Mouse (Mus musculus) adrenal gland, postnatal 4 days (tissue): ENCODE results near the gene Ttc33. TPM values are rescaled to one million over a fixed set of nuclear protein-coding genes. Genes with fewer than 3 reads are reported as not detected.
"Not testable (repeated sequence)": the region's sequence is repeated elsewhere in the genome, so short reads cannot be mapped to it uniquely, and the experiment has no call there.

ENCODE experiments used
- DNase-seq, 2 experiments: peaks; one replicate each; pipeline ENCODE4 v3.0.0; 2021 to 2022; ENCODE audit warnings: low spot score in 2 of 2, mixed read lengths in 2 of 2
- total RNA-seq, 2 experiments: library from RNA; stranded (reverse); gene quantifications; 2 replicates each; pipeline ENCODE4 v1.2.3; 2021

The Ttc33 gene
- total RNA-seq, 2 experiments from 2014 or later: 47.3 to 55.2 TPM

DNA sequence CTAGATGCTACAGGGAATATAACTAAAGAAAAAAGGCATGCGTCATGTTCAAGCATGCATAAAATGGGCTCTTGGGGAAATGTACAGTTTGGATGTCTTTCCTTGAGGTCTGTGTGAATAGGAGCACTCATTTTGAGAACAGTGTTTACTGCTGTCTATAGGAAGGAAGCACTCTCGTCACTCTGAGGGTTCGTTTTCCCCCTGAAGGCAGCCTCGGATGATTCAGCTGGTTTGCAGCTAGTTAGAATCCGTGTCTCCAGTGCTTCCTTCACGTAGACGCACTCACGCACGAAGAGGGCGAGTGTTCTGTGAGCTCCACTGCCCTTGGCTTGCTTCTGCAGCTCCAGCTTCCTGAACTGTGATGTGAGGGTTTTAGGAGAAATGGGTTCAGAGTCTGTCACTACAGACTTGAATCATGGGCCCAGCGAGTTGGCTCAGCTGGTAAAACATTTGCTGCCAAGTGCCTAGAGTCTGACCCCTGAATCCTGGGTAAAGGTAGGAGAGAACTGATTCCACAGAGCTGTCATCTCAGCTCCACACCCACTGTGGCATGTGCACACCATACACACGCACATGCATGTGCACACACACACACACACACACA lies 12.0 kb upstream of the Ttc33 start:
- no peak for DNase-seq

DNA sequence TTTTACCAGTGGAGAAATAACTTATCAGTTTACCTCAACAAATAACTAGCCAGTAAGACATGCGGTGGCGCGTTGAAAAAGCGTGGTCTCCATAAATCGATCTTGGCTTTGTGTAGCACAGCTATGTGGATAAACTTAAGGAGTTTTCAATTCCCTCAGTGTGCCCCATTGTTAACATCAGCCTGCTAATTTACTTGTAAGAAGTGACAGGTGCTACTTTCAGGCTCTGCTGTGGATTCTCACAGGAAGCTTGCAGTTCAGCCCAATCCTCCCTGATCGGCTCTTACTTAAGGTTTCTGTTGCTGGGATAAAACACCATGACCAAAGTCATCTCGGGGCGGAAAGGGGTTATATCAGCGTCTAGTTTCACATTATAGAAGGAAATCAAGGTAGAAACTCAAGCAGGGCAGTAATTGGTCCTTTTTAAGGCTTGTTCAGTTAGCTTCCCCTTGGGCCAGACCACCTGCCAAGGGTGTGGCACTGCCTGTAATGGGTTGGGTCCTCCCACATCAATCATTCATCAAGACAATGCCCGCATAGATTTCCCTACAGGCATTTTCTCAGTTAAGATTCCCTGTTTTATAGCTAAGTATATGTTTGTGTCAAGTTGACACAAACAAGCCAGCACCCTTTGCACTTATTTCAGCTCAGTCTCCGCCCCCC lies 526 bp upstream of the Ttc33 start:
- no peak for DNase-seq

DNA sequence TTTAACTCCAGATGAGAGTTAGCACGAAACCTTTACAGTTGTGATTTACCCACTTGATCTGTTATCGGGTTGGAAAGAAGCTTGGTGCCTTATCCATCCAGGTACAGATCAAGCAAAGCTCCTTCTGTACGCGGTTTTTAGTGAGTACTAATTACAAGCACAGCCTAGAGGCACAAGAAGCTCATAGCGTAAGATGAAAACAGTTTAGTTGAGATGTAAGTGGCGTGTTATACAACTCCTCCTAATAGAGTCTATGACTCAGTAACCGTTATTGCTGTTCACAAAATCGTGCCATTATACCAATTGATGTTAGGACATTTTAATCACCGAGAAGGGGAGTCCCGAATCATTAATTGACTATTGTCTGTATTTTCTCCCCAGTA lies 959 bp downstream of the Ttc33 start:
- no peak for DNase-seq

DNA sequence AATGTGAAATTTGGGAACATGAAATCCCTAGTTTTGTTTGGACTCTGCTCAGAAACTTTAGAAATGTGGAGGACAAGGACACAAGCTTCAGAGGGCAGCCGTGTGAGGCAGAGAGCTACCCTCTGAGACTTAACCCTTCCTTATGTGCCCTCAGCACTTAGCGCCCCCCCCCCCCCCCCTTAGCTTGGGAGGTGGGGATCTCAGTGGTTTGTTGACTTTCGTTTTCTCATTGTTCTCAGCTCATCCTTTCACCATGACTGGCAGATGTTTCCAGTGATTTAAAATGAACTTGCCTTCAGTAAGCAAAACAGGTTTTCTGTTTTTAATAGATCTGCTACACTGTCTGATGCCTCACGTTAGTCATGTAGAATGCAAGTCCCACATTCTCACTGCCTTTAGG lies 1.8 kb downstream of the Ttc33 start:
- no peak for DNase-seq

DNA sequence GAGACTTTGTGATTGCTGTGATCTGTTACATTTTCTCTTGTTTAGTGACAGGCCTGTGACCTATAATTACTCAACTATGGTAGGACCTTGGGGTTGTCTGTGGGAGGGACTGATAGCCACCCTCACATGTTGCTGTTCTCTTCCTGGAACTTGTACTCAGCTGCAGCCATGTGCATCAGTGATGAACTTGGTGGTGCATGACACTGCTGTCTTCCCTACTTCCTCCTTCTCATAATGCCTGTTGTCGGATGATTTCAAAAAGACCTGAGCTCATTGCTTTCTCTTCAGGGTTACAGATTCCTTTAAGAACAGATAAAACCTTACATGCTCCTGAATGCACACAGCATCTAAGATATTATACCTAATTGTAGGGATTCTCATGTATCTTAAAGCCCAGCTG lies 2.7 kb downstream of the Ttc33 start:
- no peak for DNase-seq

DNA sequence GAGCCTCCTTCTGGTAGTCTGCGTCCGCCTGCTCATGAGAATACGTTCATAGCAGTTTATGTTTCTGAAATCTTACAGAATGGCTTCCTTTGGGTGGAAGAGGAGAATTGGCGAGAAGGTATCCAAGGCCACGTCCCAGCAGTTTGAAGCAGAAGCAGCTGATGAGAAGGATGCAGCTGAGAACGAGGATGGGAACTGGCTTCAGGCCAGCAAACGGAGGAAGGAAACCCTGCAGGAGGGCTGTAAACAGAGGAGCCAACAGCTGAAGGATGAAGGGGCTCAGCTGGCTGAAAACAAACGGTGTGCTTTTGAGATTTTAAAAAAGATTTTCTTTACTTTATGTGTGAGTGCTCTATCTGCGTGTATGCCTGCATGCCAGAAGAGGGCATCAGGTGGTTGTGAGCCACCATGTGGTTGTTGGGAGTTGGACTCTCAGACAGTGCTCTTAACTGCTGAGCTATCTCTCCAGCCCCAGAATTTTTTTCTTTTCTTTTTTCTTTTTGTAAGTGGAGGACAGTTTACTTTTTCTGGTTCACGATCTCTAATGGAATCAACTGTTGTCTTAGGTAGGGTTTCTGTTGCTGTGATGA lies 4.3 kb downstream of the Ttc33 start:
- DNase-seq: no peak

DNA sequence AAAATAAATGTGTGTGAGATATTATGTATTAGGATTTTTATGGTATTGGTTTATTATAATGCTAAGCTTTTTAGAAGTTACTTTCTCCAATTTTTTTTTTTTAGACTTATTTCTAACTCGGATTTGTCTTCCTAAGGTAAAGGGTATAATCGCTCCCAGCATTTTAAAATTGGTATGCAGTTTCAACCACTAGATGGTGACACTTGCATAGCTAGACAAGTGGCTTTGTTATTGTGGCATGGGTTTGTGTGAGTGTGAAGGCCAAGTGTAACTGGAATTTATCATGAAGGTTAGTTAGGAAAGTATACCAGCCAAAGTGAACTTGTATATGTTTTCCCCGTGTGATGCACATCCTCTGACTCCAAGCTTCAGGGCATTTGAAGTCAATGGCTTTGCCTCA lies 8.5 kb downstream of the Ttc33 start:
- no peak for DNase-seq

DNA sequence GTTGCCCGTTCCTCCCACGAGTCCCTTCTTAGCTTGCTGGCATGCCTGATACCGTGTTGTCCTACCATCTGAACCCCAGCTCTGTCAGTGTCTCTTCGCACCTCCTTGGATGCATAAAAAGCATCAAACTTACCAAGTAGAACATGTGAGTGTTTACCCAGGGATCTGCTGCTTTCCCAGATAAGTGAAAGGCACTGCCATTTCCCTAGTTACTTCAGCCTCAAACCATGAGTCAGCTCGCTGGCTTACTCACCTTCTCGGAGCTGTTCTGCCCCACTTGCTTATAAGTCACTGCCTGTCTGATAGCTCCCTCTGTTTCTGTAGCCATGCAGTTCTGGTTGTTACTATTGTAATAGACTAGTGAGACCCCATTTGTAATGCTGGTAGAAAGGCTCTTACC lies 9.1 kb downstream of the Ttc33 start:
- no peak for DNase-seq

DNA sequence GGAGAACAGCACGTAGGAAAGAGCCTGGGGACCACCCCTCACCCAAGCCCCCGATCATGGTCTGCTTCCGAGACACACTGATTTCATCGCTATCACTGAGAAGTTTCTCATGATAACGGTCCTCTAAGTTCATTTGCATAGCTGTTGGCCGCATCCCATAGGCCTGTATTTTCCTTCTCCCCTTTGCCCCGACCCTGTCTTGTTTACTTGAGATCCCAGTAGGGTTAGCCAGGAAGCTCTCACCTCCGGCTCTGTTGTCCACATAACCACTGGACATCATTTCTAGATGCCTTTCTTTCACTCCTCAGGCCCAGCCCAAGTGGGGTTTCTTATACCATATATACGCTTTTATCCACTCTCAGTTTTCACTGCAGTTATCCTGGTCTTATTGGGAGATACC lies 9.6 kb downstream of the Ttc33 start:
- DNase-seq: no peak

DNA sequence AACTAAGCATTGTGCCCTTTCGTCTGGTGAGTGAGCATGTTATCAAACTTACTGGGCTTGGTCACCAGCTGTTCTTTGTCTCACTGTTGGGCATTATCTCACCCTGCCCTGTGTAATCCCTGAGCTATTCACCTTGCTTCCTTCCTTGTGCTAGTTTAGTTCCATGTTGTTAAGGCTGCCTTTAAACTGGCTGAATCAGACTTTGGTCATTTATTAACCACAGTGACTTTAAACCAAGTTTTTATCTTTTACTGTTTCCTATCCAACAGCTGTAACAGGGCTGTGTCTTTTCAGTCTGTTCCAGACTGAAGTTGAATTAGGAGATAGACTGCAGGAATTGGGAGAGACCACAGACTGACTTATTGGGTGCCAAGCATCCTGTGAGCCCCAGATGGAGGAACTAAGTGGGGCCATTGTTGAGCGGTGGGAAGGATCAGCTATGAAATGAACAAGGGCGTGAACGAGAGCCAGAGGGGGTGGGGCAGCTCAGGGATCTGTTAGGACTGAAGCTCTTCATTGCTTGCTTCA lies 10.7 kb downstream of the Ttc33 start:
- DNase-seq: no peak

DNA sequence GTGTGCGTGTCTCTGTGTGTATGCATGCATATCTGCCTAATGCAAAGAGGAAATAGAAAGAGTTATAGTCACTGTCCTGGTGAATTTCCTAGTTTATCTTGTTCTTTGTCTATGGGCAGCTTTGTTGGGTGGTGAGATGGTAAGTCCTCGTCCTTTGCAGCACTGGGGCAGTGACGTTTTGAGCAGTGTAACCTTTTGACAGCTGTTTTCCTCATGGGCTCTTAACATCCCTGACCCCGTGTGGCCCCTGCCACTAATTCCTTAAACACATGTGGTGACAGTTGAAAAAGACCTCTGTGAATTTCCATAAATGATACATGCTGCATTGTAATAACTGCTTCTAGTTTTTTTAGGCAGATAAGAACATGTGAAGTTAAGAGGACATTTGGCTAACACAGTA lies 11.4 kb downstream of the Ttc33 start:
- DNase-seq: no peak

DNA sequence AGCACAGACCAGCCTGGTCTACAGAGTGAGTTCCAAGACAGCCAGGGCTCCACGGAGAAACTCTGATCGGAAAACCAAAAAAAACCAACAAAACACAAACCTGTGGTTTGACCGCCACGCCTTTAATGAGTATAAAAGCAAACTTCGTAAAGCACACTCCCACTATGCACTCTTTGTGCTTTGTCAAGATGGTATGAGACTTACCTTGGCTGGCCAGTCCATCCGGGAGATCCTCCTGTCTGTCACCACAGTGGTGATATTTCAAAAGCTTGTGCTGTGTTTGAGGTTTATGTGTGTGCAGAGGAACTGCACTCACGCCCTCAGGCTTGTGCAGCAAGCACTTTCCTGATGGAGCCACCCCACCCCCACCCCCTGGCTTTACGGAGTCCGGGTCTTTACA lies 19.9 kb downstream of the Ttc33 start:
- DNase-seq: no peak

DNA sequence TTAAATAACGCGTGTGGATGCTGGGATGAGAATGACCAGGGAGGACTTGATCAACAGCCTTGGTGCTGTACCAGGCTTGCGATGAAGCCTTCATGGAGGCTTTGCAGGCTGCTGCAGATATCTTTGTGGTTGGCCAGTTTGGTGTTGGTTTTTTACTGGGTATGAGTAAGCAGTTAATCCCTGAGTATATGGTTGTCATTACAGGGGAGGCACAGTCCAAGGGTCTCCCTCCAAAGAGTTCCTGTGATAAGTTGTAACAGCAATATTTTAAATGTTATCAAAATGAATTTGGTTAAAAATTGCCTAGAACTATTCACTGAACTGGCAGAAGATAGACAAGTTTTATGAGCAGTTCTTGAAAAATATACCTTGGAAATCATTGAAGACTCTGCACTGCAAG lies 23.8 kb downstream of the Ttc33 start:
- DNase-seq: no peak

DNA sequence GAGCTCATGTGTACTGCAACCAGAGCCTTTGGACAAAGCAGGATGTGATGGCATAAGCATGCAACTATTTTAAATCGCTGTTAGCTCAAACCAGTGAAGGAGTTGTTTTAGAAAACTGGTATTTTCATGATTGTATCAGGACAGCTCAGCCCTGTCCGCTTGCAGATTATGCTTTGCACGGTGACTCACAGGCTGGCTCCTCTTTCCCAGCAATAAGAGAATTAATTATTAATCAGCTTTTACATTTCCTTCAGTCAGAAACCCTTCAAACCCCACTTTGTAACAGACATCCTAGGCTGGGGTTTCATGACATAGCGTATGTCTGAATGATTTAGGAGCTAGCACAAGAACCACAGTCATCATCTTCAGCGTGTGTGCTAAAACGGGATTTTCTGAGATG lies 35.2 kb downstream of the Ttc33 start:
- no peak for DNase-seq

DNA sequence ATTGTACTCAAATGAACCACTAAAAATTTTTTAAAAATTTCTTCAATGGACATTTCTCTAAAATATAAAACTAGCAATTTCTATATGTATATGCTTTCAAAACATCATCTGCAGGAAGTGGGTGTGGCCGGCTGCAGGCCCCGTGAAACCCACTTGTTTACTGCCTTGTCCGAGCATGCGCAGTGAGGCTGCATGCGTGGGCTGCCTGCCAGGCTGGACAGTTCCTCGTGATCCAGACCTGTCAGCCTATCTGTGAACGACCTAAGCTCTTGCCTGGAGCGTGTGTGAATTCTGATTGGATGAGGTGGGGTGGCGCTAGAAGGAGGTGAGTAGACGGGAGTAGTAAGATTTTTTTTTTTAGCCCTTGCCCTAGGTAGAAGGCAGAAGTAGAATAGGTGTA lies 45.4 kb downstream of the Ttc33 start:
- DNase-seq: not testable (repeated sequence)

DNA sequence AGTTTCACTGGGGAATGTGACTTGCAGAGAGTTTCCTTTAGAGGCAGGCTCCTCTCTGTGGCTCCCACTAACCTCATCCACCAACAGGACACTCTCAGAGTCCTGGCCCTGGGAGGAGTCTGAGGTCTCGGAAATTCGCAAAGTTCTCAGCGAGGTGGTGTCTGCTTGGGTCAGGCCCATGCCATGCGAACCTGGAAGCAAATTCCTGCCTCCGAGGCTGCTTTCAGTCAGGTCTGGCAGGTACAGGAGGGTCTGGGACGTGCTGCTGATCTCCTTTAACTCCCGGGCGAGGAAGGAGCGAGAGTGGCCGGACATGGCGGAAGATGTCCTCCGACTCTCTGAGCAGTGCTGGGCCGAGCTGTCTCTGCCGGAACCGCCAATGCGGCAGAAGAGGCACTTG lies 49.3 kb downstream of the Ttc33 start:
- DNase-seq: no peak

DNA sequence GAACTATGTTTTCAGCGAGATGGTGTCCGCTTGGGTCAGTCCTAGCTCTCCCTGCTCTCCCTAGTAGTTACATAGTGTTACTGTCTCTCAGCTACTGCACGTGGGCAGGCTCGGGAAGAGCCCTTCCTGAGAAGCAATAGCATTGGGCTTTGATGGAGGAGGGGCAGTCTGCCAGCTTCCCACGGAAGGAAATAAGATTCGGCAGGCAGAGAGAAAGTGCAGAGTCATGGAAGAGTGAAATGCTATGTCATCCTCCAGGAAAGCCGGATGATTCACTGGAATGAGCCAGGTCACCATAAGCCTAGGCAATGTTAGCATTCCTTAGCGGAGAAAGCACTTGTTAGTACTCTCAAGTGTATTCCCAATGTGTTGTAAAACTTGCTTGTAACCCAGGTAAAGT lies 50.2 kb downstream of the Ttc33 start:
- no peak for DNase-seq

DNA sequence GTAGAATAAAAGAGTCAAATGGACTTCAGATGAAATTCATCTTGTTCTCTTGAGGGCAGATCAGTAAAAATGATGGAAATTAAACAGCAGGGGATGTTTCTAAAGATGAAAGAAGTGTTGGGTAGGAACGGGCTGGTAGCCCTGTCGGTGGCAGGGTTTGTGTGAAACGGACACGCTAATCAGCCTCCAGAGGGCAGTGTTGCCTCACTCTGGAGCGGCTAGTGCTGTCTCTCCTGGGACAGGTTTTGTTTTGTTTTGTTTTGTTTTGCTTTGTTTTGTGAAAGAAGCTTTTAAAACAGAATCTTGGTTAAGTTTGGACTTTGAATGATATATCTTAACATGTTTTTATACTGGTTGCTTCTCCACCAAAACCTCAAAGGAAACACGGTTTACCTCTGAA lies 51.2 kb downstream of the Ttc33 start:
- DNase-seq: peak; percentile 49 to 54

DNA sequence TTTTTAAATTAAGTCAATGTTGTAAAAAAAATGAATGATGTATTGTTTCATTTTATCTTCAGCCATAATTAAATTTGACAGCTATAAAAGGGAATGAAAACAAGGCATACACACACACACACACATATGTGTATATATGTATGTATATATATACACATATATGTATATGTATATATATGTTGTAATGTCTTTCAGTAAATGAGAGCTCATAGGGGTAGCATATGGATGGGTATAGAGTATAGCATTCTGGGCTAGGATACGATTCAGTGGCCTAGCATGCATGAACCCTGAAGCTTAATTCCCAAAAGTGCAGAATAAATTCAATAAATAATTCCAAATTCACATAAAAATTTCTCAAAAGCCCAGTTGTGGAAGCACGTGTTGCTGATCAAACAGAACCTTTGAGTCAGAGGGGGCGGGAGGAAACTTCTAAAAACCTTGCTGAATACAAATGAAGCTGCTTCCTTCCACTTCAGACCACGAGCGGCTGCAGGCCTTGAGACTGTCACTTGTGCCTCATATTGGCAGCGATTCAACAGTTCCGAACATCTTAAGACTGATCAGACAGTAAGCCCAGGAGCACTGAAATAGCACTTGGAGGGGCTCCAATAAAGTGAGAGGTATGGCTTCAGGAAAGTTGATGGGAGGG lies 51.8 kb downstream of the Ttc33 start:
- DNase-seq: no peak

DNA sequence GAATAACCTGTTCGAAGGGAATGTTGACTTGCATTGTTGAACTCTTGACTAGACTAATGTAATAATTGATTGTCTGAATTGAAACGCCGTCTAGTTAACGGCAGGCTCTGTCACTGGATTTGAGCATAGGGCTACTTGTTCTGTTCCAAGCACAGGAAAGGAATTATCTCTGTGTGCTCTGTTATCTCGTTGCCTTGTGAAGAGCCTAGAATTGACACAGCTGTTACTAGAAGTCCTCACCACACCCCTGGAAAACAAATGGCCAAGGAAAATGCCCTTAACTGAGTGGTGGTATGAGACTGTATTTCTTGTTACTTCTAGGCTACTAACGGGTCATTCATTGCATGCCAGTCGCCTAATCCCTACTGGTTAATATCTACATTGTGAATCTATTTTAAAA lies 52.7 kb downstream of the Ttc33 start:
- no peak for DNase-seq

DNA sequence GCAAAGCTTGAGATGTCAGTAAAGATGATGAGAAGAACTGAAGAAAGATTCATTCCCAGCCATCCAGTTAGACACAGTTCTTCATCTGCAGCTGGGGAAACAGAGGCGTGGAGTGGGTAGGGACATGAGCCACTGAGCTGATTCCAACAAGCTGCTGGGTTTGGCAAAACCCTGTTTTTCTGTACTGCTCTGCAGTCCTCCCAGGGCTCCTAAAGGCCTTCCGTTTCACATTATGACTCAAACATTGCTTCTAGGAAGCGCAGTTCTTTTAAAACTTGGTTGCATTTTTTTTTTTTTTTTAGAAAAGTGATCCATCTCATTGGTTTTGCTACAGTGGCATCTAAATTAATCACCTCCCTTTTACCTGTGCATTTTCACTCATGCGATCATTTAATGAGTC lies 53.2 kb downstream of the Ttc33 start:
- no peak for DNase-seq

DNA sequence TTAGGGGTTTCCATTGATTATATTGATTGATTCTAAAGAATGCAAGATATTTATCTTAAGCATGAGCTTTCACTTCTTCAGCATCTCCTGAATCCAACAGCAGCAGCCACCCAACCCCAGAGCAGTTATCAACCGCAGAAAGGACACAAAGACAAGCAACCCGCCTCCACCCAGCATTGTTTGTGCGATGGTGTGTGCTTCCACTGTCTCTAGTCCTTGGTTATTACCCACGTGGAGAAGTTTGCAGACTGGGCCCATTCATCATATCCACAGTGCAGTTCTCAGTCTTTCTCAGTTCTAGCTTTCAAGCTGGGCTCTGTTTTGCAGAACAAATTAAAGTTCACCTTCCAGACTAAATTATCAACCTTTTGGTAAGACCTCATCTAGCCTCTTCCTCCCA lies 54.0 kb downstream of the Ttc33 start:
- no peak for DNase-seq
